Mouse (Mus musculus): Measurements from ENCODE around the gene Carnmt1. TPM values are rescaled to one million over a fixed set of nuclear protein-coding genes. Genes with fewer than 3 reads are reported as not detected.

Carnmt1 gene
- polyA plus RNA-seq, 1 experiment from 2014 or later: 27.8 TPM

- DNase-seq (ENCODE audit: low spot score): no peak
- no peak for ATAC-seq (replicated peaks; ENCODE audit: low FRiP score, low TSS enrichment, low read depth)
- H3K4me1 ChIP-seq (replicated peaks; ENCODE audit: control insufficient read depth, insufficient read depth, low read length): no peaks in the 10 kb centered on the region
- peaks cover 33% of the 10 kb centered on the region for H3K36me3 ChIP-seq (ENCODE audit: control insufficient read depth, insufficient read depth, low read length)
- H3K9ac ChIP-seq (ENCODE audit: low read length): no peak overlapping the region
- H3K4me3 ChIP-seq (ENCODE audit: low read depth, low read length): no peak overlapping the region
- no peaks in the 10 kb centered on the region for H3K9me3 ChIP-seq (ENCODE audit: control insufficient read depth, low read length)
- H3K27me3 ChIP-seq (replicated peaks; ENCODE audit: control insufficient read depth, insufficient read depth, low read length): no peaks in the 10 kb centered on the region
- no peak overlapping the region for H3K27ac ChIP-seq (ENCODE audit: low read depth)
- WGBS: 75% methylated on average over 4 of the region's 4 CpGs
- H3K4me2 ChIP-seq (ENCODE audit: low read length): no peak overlapping the region
Observed at GRCm38 (mm10) chr19:18682142-18682541, 11.6 kb downstream of the Carnmt1 start.

GRCm38 (mm10) chr19:18687556-18687955 is 17.0 kb downstream of the Carnmt1 start:
- Histone ChIP-seq H3K9me3 (ENCODE audit: control insufficient read depth, low read length) (no peaks in the 10 kb centered on the region), H3K27me3 (replicated peaks; ENCODE audit: control insufficient read depth, insufficient read depth, low read length) (no peaks in the 10 kb centered on the region), H3K4me2 (ENCODE audit: low read length) (no peak overlapping the region), H3K9ac (ENCODE audit: low read length) (no peak overlapping the region), H3K36me3 (ENCODE audit: control insufficient read depth, insufficient read depth, low read length) (peaks cover 8% of the 10 kb centered on the region), H3K4me1 (replicated peaks; ENCODE audit: control insufficient read depth, insufficient read depth, low read length) (no peaks in the 10 kb centered on the region), H3K27ac (ENCODE audit: low read depth) (no peak overlapping the region), H3K4me3 (ENCODE audit: low read depth, low read length) (no peak overlapping the region)
- DNase-seq (ENCODE audit: low spot score) (peak; percentile 54), ATAC-seq (replicated peaks; ENCODE audit: low FRiP score, low TSS enrichment, low read depth) (0 out of 2 replicates have a peak, but pooled peaks have one; percentile 23)
- WGBS: 68% methylated on average over 3 of the region's 3 CpGs

GRCm38 (mm10) chr19:18692176-18692575 is 21.6 kb downstream of the Carnmt1 start:
- Histone ChIP-seq H3K9ac (ENCODE audit: low read length) (no peak overlapping the region), H3K27me3 (replicated peaks; ENCODE audit: control insufficient read depth, insufficient read depth, low read length) (no peaks in the 10 kb centered on the region), H3K9me3 (ENCODE audit: control insufficient read depth, low read length) (no peaks in the 10 kb centered on the region), H3K4me1 (replicated peaks; ENCODE audit: control insufficient read depth, insufficient read depth, low read length) (no peaks in the 10 kb centered on the region), H3K4me2 (ENCODE audit: low read length) (no peak overlapping the region), H3K4me3 (ENCODE audit: low read depth, low read length) (no peak overlapping the region), H3K27ac (ENCODE audit: low read depth) (no peak overlapping the region), H3K36me3 (ENCODE audit: control insufficient read depth, insufficient read depth, low read length) (peaks cover 15% of the 10 kb centered on the region)
- WGBS: 87% methylated on average over 3 of the region's 3 CpGs
- ATAC-seq (replicated peaks; ENCODE audit: low FRiP score, low TSS enrichment, low read depth): no peak
- DNase-seq (ENCODE audit: low spot score): no peak

GRCm38 (mm10) chr19:18692768-18693167 is 22.2 kb downstream of the Carnmt1 start:
- no peak overlapping the region for H3K9ac ChIP-seq (ENCODE audit: low read length)
- DNase-seq (ENCODE audit: low spot score) (no peak), ATAC-seq (replicated peaks; ENCODE audit: low FRiP score, low TSS enrichment, low read depth) (no peak)
- H3K4me1 ChIP-seq (replicated peaks; ENCODE audit: control insufficient read depth, insufficient read depth, low read length): no peaks in the 10 kb centered on the region
- no peak overlapping the region for H3K4me3 ChIP-seq (ENCODE audit: low read depth, low read length)
- no peak overlapping the region for H3K27ac ChIP-seq (ENCODE audit: low read depth)
- H3K36me3 ChIP-seq (ENCODE audit: control insufficient read depth, insufficient read depth, low read length): peaks cover 15% of the 10 kb centered on the region
- H3K9me3 ChIP-seq (ENCODE audit: control insufficient read depth, low read length): no peaks in the 10 kb centered on the region
- no peaks in the 10 kb centered on the region for H3K27me3 ChIP-seq (replicated peaks; ENCODE audit: control insufficient read depth, insufficient read depth, low read length)
- H3K4me2 ChIP-seq (ENCODE audit: low read length): no peak overlapping the region
- 89% methylated on average over 2 of the region's 2 CpGs for WGBS

- no peaks in the 10 kb centered on the region for H3K27me3 ChIP-seq (replicated peaks; ENCODE audit: control insufficient read depth, insufficient read depth, low read length)
- no peak for ATAC-seq (replicated peaks; ENCODE audit: low FRiP score, low TSS enrichment, low read depth)
- DNase-seq (ENCODE audit: low spot score): no peak
- no peak overlapping the region for H3K4me3 ChIP-seq (ENCODE audit: low read depth, low read length)
- H3K4me1 ChIP-seq (replicated peaks; ENCODE audit: control insufficient read depth, insufficient read depth, low read length): no peaks in the 10 kb centered on the region
- peaks cover 22% of the 10 kb centered on the region for H3K36me3 ChIP-seq (ENCODE audit: control insufficient read depth, insufficient read depth, low read length)
- WGBS: 92% methylated on average over 3 of the region's 3 CpGs
- H3K27ac ChIP-seq (ENCODE audit: low read depth): no peak overlapping the region
- no peaks in the 10 kb centered on the region for H3K9me3 ChIP-seq (ENCODE audit: control insufficient read depth, low read length)
- no peak overlapping the region for H3K4me2 ChIP-seq (ENCODE audit: low read length)
- no peak overlapping the region for H3K9ac ChIP-seq (ENCODE audit: low read length)
Observed at GRCm38 (mm10) chr19:18695116-18695515, 24.6 kb downstream of the Carnmt1 start.

GRCm38 (mm10) chr19:18695552-18695951 is 25.0 kb downstream of the Carnmt1 start:
- ATAC-seq (replicated peaks; ENCODE audit: low FRiP score, low TSS enrichment, low read depth): no peak
- 67% methylated on average over 1 of the region's 1 CpGs for WGBS
- H3K4me2 ChIP-seq (ENCODE audit: low read length): no peak overlapping the region

GRCm38 (mm10) chr19:18708101-18708500 is 37.5 kb downstream of the Carnmt1 start:
- H3K27me3 ChIP-seq (replicated peaks; ENCODE audit: control insufficient read depth, insufficient read depth, low read length): no peaks in the 10 kb centered on the region
- no peaks in the 10 kb centered on the region for H3K9me3 ChIP-seq (ENCODE audit: control insufficient read depth, low read length)
- no peak overlapping the region for H3K4me2 ChIP-seq (ENCODE audit: low read length)
- no peak overlapping the region for H3K9ac ChIP-seq (ENCODE audit: low read length)
- ATAC-seq (replicated peaks; ENCODE audit: low FRiP score, low TSS enrichment, low read depth) (no peak), DNase-seq (ENCODE audit: low spot score) (no peak)
- H3K36me3 ChIP-seq (ENCODE audit: control insufficient read depth, insufficient read depth, low read length): no peaks in the 10 kb centered on the region
- H3K4me1 ChIP-seq (replicated peaks; ENCODE audit: control insufficient read depth, insufficient read depth, low read length): peaks cover 4% of the 10 kb centered on the region; the same call in 1 of the 2 replicates
- no peak overlapping the region for H3K27ac ChIP-seq (ENCODE audit: low read depth)
- H3K4me3 ChIP-seq (ENCODE audit: low read depth, low read length): no peak overlapping the region

More at GRCm38 (mm10) chr19:18695552-18695951, 25.0 kb downstream of the Carnmt1 start:
- DNase-seq (ENCODE audit: low spot score): no peak
- H3K9ac ChIP-seq (ENCODE audit: low read length): no peak overlapping the region
- no peaks in the 10 kb centered on the region for H3K27me3 ChIP-seq (replicated peaks; ENCODE audit: control insufficient read depth, insufficient read depth, low read length)
- peaks cover 22% of the 10 kb centered on the region for H3K36me3 ChIP-seq (ENCODE audit: control insufficient read depth, insufficient read depth, low read length)
- H3K27ac ChIP-seq (ENCODE audit: low read depth): no peak overlapping the region
- no peak overlapping the region for H3K4me3 ChIP-seq (ENCODE audit: low read depth, low read length)
- no peaks in the 10 kb centered on the region for H3K4me1 ChIP-seq (replicated peaks; ENCODE audit: control insufficient read depth, insufficient read depth, low read length)
- no peaks in the 10 kb centered on the region for H3K9me3 ChIP-seq (ENCODE audit: control insufficient read depth, low read length)

GRCm38 (mm10) chr19:18710903-18711302 is 40.3 kb downstream of the Carnmt1 start:
- H3K4me2 ChIP-seq (ENCODE audit: low read length): no peak overlapping the region
- no peak overlapping the region for H3K9ac ChIP-seq (ENCODE audit: low read length)
- WGBS: 82% methylated on average over 6 of the region's 6 CpGs
- no peak overlapping the region for H3K27ac ChIP-seq (ENCODE audit: low read depth)
- H3K4me1 ChIP-seq (replicated peaks; ENCODE audit: control insufficient read depth, insufficient read depth, low read length): peaks cover 15% of the 10 kb centered on the region
- no peaks in the 10 kb centered on the region for H3K9me3 ChIP-seq (ENCODE audit: control insufficient read depth, low read length)
- H3K4me3 ChIP-seq (ENCODE audit: low read depth, low read length): no peak overlapping the region
- H3K27me3 ChIP-seq (replicated peaks; ENCODE audit: control insufficient read depth, insufficient read depth, low read length): no peaks in the 10 kb centered on the region
- DNase-seq (ENCODE audit: low spot score): no peak
- no peak for ATAC-seq (replicated peaks; ENCODE audit: low FRiP score, low TSS enrichment, low read depth)
- H3K36me3 ChIP-seq (ENCODE audit: control insufficient read depth, insufficient read depth, low read length): no peaks in the 10 kb centered on the region

GRCm38 (mm10) chr19:18711589-18711988 is 41.0 kb downstream of the Carnmt1 start:
- DNase-seq (ENCODE audit: low spot score) (no peak), ATAC-seq (replicated peaks; ENCODE audit: low FRiP score, low TSS enrichment, low read depth) (no peak)
- H3K9ac ChIP-seq (ENCODE audit: low read length): no peak overlapping the region
- H3K27ac ChIP-seq (ENCODE audit: low read depth): no peak overlapping the region
- WGBS: 89% methylated on average over 9 of the region's 9 CpGs
- peaks cover 15% of the 10 kb centered on the region for H3K4me1 ChIP-seq (replicated peaks; ENCODE audit: control insufficient read depth, insufficient read depth, low read length)
- no peaks in the 10 kb centered on the region for H3K27me3 ChIP-seq (replicated peaks; ENCODE audit: control insufficient read depth, insufficient read depth, low read length)
- no peaks in the 10 kb centered on the region for H3K36me3 ChIP-seq (ENCODE audit: control insufficient read depth, insufficient read depth, low read length)
- no peak overlapping the region for H3K4me3 ChIP-seq (ENCODE audit: low read depth, low read length)
- H3K9me3 ChIP-seq (ENCODE audit: control insufficient read depth, low read length): no peaks in the 10 kb centered on the region
- no peak overlapping the region for H3K4me2 ChIP-seq (ENCODE audit: low read length)

Measured in intestine, embryonic 14.5 days (tissue).